Mouse (Mus musculus): ENCODE data around the gene Serpina3k. TPM values are rescaled to one million over a fixed set of nuclear protein-coding genes. Genes with fewer than 3 reads are reported as not detected.

Serpina3k gene
- total RNA-seq (2023) = not detected

DNA sequence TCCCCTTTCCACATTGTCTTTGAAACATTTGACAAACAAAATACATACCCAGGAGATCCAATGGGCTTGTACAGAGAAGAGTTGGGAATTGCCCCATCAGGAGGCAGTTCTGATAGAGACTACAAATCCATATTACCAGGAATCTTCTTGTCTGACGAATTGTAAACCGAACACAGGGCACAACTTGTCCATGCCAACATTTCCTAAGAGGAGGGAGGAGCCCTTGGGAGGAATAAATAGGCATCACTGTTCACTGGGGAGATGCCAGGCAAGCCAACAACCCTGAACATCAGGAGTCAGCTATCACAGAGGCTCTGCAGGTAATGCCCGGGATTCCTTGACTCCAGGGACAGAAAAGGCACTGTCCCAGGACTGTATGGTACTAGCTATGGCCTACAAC, at the start of gene Serpina3k, which contains the start of gene Serpina3m:
Gene Serpina3k, plus strand, starts transcription at position 261 of the 400 bp plus-strand sequence.
Gene Serpina3m, plus strand, starts transcription at position 261 of the 400 bp plus-strand sequence.

DNA sequence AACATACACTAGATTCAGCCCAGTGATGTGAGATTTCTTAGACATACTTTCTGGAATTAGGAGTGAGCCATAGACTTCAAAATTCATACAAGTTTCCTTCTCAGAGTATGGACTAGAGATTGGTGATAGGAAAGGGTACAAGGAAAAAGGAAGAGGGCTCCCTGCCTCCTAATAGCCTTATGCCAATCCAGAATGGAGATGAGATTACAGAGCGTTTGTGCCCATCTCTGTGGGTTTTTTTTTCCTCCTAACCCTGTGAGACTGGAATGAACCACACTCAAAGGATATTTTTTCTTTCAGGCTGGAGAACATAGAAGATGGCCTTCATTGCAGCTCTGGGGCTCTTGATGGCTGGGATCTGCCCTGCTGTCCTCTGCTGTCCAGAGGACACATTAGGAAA, 24.0 kb upstream of the Serpina3k start, which contains the start of gene Serpina3j:
Gene Serpina3j, plus strand, starts transcription at position 301 of the 400 bp plus-strand sequence.

Other genes with a start within 250 kb of the Serpina3k start
- not detected for gene Serpina5, start 237.4 kb upstream of the Serpina3k start, total RNA-seq (2023)
- not detected for gene Serpina3a, start 225.8 kb upstream of the Serpina3k start, total RNA-seq (2023)
- not detected for gene Serpina3b, start 210.5 kb upstream of the Serpina3k start, total RNA-seq (2023)
- not detected for gene Serpina3c, start 184.6 kb upstream of the Serpina3k start, total RNA-seq (2023)
- gene Serpina3f, start 123.9 kb upstream of the Serpina3k start, total RNA-seq (2023) = 1.1 TPM
- 12.3 TPM for gene Serpina3g, start 102.2 kb upstream of the Serpina3k start, total RNA-seq (2023)
- gene Serpina3i, start 75.4 kb upstream of the Serpina3k start, total RNA-seq (2023) = not detected
- gene Serpina3j, start 23.9 kb upstream of the Serpina3k start, total RNA-seq (2023) = not detected
- not detected for gene Serpina3m, start within 50 bp of the Serpina3k start, total RNA-seq (2023)
- not detected for gene Serpina3n, start 68.2 kb downstream of the Serpina3k start, total RNA-seq (2023)
- not detected for gene Gsc, start 134.8 kb downstream of the Serpina3k start, total RNA-seq (2023)